Mouse (Mus musculus): ENCODE data around the gene Ufd1. TPM values are rescaled to one million over a fixed set of nuclear protein-coding genes. Genes with fewer than 3 reads are reported as not detected.

The Ufd1 gene
- polyA plus RNA-seq, 1 experiment: 32.3 TPM

DNA sequence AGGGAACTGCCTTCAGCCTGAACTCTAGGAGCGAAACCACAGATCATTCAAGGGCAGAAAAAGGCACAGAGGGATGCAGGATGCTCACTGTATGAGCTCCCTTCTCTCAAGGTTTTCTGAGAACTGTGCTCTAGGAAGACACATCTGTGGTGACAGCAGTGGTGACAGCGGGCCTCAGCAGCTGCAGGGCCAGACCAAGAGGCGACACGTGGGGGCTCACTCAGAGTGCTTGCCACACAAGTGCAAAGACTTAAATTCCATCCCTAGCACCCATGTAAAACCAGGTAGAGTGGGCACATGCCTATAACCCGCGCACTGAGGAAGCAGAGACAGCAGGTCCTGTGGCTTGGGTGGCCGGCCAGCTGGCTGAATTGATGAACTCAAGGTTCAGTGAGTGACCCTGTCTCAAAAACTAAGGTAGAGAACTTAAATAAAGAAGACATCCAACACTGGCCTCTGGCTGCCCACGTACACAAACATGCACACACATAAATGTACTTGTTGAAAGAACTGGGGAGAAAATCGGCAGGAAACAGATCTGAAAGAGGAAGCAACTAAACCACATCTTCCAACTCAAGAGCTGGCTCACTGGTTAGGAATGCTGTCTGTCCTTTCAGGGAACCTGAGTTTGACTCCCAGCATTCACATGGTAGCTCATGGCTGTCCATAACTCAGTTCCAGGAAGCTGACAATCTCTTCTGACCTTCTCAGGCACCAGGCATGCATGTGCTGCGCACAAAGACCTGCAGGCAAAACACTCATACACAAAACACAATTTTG, 22.8 kb upstream of the Ufd1 start:
- Histone ChIP-seq H3K4me3 (ENCODE audit: insufficient read depth, low read depth, low read length) (no peak overlapping the region), H3K27ac (ENCODE audit: insufficient read depth, low read depth, low read length) (no peak overlapping the region), H3K27me3 (replicated peaks; ENCODE audit: control insufficient read depth, insufficient read depth, low read length) (no peaks in the 10 kb centered on the region), H3K36me3 (ENCODE audit: control insufficient read depth, insufficient read depth, low read length) (no peaks in the 10 kb centered on the region), H3K4me1 (ENCODE audit: control insufficient read depth, insufficient read depth, low read length) (no peaks in the 10 kb centered on the region)
- WGBS: 83% methylated on average over 10 of the region's 10 CpGs
- TF ChIP-seq CTCF (conservative IDR thresholded peaks at IDR 0.05; ENCODE audit: insufficient read depth, insufficient read length, low read depth, low read length) (no peak), POLR2A (IDR thresholded peaks at IDR 0.05; ENCODE audit: low read depth, low read length) (no peak)
- DNase-seq: no peak

DNA sequence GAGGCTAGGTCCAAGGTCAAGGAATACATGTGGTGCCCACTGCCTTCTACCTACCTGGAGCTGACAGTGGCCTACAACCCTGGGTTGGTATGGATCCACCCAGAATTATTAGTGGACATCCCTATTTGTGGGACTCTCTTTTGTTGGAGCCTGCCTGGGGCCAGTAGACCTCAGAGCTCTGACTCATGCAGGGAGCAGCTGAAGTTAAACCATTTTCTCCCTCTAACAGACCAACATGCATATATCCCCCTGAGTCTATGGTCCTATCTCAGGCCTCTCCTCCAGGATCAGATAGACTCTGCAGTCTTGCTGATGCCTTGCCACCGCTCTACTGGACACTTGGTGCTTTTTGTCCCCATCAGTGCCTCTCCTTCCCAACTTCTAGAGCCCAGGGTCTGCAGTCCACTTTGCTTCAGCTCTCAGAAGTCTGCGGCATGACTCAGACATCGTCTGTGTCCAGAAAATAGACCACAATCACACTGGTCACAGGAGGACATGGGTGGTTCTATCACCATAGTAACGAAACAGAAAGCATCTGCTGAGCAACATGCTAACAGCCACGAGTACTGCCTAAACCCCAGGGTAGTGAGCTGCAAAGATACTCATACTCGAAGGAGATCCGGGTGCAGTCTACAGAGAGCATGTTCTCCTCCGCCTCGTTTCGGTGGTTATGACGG, 16.2 kb upstream of the Ufd1 start:
- Histone ChIP-seq H3K36me3 (ENCODE audit: control insufficient read depth, insufficient read depth, low read length) (no peaks in the 10 kb centered on the region), H3K27me3 (replicated peaks; ENCODE audit: control insufficient read depth, insufficient read depth, low read length) (no peaks in the 10 kb centered on the region), H3K4me3 (ENCODE audit: insufficient read depth, low read depth, low read length) (no peak overlapping the region), H3K4me1 (ENCODE audit: control insufficient read depth, insufficient read depth, low read length) (no peaks in the 10 kb centered on the region), H3K27ac (ENCODE audit: insufficient read depth, low read depth, low read length) (no peak overlapping the region)
- TF ChIP-seq POLR2A (IDR thresholded peaks at IDR 0.05; ENCODE audit: low read depth, low read length): no peak
- no peak for TF ChIP-seq CTCF (conservative IDR thresholded peaks at IDR 0.05; ENCODE audit: insufficient read depth, insufficient read length, low read depth, low read length)
- WGBS: 94% methylated on average over 11 of the region's 11 CpGs
- no peak for DNase-seq

DNA sequence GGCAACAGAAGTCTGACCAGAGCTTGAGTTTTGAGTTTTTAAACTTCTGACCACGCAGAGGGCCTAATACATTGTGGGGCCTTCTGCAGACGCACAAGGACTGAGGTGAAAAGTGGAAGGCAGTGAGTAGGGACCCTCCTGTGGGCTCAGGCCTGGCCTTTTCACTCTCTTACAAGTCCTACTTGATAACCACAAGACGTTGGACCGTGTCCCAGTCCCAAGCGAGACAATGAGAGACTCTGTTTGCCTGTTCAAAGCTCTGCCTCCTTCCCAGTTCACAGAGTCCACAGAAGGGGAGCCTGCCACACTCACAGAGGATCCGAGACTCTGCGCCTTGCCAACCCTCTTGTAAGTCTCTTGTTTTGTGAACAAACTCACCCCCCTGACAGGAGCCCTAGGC, 14.9 kb upstream of the Ufd1 start:
- no peak overlapping the region for H3K27ac ChIP-seq (ENCODE audit: insufficient read depth, low read depth, low read length)
- no peaks in the 10 kb centered on the region for H3K36me3 ChIP-seq (ENCODE audit: control insufficient read depth, insufficient read depth, low read length)
- no peaks in the 10 kb centered on the region for H3K4me1 ChIP-seq (ENCODE audit: control insufficient read depth, insufficient read depth, low read length)
- DNase-seq: no peak
- H3K27me3 ChIP-seq (replicated peaks; ENCODE audit: control insufficient read depth, insufficient read depth, low read length): no peaks in the 10 kb centered on the region
- WGBS: 94% methylated on average over 7 of the region's 7 CpGs
- TF ChIP-seq POLR2A (IDR thresholded peaks at IDR 0.05; ENCODE audit: low read depth, low read length): no peak
- TF ChIP-seq CTCF (conservative IDR thresholded peaks at IDR 0.05; ENCODE audit: insufficient read depth, insufficient read length, low read depth, low read length): no peak
- H3K4me3 ChIP-seq (ENCODE audit: insufficient read depth, low read depth, low read length): no peak overlapping the region

DNA sequence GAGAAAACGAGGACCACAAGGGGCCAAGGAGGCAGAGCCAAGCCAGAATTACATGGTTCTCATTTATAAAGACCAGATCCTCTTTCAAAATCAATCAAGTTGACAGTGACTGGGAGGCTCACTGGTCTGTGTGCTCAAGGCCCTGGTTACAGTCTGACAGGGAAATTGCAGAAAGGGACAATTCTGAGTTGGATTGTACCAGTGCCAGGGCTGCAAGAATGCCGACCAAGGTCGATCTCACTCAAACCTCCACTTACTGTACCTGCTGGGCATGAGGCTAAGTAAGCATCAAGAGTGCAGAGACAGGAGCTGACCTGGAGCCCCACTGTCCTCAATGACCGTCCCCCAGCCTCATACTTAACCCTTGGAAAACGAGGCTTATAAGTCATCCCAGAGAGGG, 13.4 kb upstream of the Ufd1 start:
- TF ChIP-seq CTCF (conservative IDR thresholded peaks at IDR 0.05; ENCODE audit: insufficient read depth, insufficient read length, low read depth, low read length) (no peak), POLR2A (IDR thresholded peaks at IDR 0.05; ENCODE audit: low read depth, low read length) (no peak)

DNA sequence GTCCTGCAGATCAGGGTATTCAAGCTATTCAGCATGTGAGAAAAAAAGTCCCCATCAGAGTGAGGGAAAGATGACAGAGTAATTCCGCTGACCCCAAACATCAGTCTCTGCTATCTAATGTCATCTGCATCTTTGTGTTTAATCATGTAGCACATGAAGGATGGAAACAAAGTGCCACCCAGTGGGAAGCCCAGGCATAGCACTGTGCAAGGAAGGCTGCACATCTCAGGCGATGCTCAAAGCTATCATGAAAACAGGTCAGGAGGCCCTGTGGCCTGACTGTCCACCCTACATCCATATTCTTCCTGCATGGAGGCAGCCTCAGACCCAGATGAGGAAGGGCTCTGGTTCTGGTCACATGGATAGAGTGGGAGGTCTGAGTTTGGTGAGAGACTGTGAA, 12.7 kb upstream of the Ufd1 start:
- TF ChIP-seq POLR2A (IDR thresholded peaks at IDR 0.05; ENCODE audit: low read depth, low read length) (no peak), CTCF (conservative IDR thresholded peaks at IDR 0.05; ENCODE audit: insufficient read depth, insufficient read length, low read depth, low read length) (peak; percentile 88)
- DNase-seq: peak; percentile 66
- no peaks in the 10 kb centered on the region for H3K27me3 ChIP-seq (replicated peaks; ENCODE audit: control insufficient read depth, insufficient read depth, low read length)
- no peaks in the 10 kb centered on the region for H3K36me3 ChIP-seq (ENCODE audit: control insufficient read depth, insufficient read depth, low read length)
- H3K27ac ChIP-seq (ENCODE audit: insufficient read depth, low read depth, low read length): no peak overlapping the region
- H3K4me3 ChIP-seq (ENCODE audit: insufficient read depth, low read depth, low read length): no peak overlapping the region
- 60% methylated on average over 2 of the region's 2 CpGs for WGBS
- no peaks in the 10 kb centered on the region for H3K4me1 ChIP-seq (ENCODE audit: control insufficient read depth, insufficient read depth, low read length)

More for the DNA sequence above, 13.4 kb upstream of the Ufd1 start:
- no peak overlapping the region for H3K4me3 ChIP-seq (ENCODE audit: insufficient read depth, low read depth, low read length)
- H3K4me1 ChIP-seq (ENCODE audit: control insufficient read depth, insufficient read depth, low read length): no peaks in the 10 kb centered on the region
- no peak overlapping the region for H3K27ac ChIP-seq (ENCODE audit: insufficient read depth, low read depth, low read length)
- DNase-seq: no peak
- H3K27me3 ChIP-seq (replicated peaks; ENCODE audit: control insufficient read depth, insufficient read depth, low read length): no peaks in the 10 kb centered on the region
- H3K36me3 ChIP-seq (ENCODE audit: control insufficient read depth, insufficient read depth, low read length): no peaks in the 10 kb centered on the region
- WGBS: 94% methylated on average over 5 of the region's 5 CpGs

DNA sequence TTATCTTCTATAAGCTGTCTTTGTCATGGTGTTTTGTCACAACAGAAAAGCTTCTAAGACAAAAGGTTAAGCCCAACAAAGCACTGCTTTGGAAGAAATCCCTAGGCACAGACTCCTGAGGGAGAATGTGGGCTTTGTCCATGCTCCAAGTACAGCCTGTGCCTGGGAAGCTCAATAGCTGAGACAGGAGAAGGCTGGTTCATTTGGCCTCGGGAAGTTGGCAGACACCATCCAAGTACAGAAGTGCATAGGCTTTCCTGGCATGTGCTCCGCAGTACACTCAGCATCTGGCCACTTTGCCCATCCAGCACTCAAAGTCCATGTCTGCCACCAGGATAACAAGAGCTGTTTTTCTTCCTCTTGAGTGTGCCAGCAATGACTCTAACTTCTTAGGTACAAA, 5.8 kb upstream of the Ufd1 start:
- WGBS: 80% methylated on average over 2 of the region's 2 CpGs
- Histone ChIP-seq H3K27me3 (replicated peaks; ENCODE audit: control insufficient read depth, insufficient read depth, low read length) (no peaks in the 10 kb centered on the region), H3K27ac (ENCODE audit: insufficient read depth, low read depth, low read length) (no peak overlapping the region), H3K4me1 (ENCODE audit: control insufficient read depth, insufficient read depth, low read length) (no peaks in the 10 kb centered on the region), H3K4me3 (ENCODE audit: insufficient read depth, low read depth, low read length) (no peak overlapping the region), H3K36me3 (ENCODE audit: control insufficient read depth, insufficient read depth, low read length) (no peaks in the 10 kb centered on the region)
- peak; percentile 61 for DNase-seq
- TF ChIP-seq POLR2A (IDR thresholded peaks at IDR 0.05; ENCODE audit: low read depth, low read length) (no peak), CTCF (conservative IDR thresholded peaks at IDR 0.05; ENCODE audit: insufficient read depth, insufficient read length, low read depth, low read length) (no peak)

DNA sequence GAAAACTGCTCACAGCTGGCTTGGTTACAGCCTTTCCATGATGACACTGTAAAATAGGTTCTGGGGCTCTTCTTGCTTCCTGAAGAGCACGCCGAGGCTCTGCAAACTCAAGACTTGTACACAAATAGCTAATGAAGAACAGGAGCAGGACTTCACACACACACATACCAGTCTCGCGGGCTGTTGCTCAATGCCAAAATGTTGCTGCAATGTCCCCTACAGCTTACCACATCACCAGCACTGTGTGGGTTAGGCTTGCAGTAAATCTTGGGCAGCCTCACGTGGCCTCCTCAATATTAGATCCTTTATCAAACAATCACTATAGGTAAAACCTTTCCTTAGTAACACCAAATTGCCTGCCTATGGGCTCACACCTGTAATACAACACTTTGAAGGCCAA, 2.6 kb upstream of the Ufd1 start:
- H3K27me3 ChIP-seq (replicated peaks; ENCODE audit: control insufficient read depth, insufficient read depth, low read length): no peaks in the 10 kb centered on the region
- H3K4me3 ChIP-seq (ENCODE audit: insufficient read depth, low read depth, low read length): no peak overlapping the region
- no peak overlapping the region for H3K27ac ChIP-seq (ENCODE audit: insufficient read depth, low read depth, low read length)
- no peak for DNase-seq
- H3K4me1 ChIP-seq (ENCODE audit: control insufficient read depth, insufficient read depth, low read length): peaks cover 10% of the 10 kb centered on the region; the same call in 1 of the 2 replicates
- 92% methylated on average over 5 of the region's 5 CpGs for WGBS
- H3K36me3 ChIP-seq (ENCODE audit: control insufficient read depth, insufficient read depth, low read length): no peaks in the 10 kb centered on the region
- no peak for TF ChIP-seq CTCF (conservative IDR thresholded peaks at IDR 0.05; ENCODE audit: insufficient read depth, insufficient read length, low read depth, low read length)
- TF ChIP-seq POLR2A (IDR thresholded peaks at IDR 0.05; ENCODE audit: low read depth, low read length): no peak
